Mouse (Mus musculus): Measurements from ENCODE around the gene Stx11.

Stx11 gene

GRCm38 (mm10) chr10:12911981-12912530 is 52.0 kb downstream of the Stx11 start:
- DNase-seq = peak; percentile 43 to 56

GRCm38 (mm10) chr10:12911451-12911850 is 52.6 kb downstream of the Stx11 start:
- no peak for DNase-seq

GRCm38 (mm10) chr10:12909891-12910290 is 54.2 kb downstream of the Stx11 start:
- DNase-seq = no peak

DNA sequence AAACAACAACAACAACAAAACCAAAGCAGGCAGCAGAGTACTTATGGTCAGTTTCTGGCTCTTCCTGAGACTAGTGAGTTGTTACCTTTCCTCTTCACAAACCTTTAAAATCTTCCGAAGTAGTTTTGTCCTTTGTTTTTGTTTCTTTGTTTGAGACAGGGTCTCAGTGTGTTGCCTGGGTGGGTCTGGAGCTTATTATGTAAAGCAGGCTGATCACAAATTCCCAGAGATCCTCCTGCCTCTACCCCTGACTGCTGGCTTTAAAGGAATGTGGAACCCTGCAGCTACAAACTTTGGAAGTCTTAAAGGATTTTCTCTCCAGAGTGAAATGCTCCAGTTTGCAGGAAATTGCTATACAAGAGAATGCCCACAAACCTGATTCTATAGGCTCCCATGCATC is 54.9 kb downstream of the Stx11 start:
- DNase-seq = no peak

- DNase-seq = no peak
These were observed 60.0 kb downstream of the Stx11 start for GRCm38 (mm10) chr10:12904140-12904528.

DNA sequence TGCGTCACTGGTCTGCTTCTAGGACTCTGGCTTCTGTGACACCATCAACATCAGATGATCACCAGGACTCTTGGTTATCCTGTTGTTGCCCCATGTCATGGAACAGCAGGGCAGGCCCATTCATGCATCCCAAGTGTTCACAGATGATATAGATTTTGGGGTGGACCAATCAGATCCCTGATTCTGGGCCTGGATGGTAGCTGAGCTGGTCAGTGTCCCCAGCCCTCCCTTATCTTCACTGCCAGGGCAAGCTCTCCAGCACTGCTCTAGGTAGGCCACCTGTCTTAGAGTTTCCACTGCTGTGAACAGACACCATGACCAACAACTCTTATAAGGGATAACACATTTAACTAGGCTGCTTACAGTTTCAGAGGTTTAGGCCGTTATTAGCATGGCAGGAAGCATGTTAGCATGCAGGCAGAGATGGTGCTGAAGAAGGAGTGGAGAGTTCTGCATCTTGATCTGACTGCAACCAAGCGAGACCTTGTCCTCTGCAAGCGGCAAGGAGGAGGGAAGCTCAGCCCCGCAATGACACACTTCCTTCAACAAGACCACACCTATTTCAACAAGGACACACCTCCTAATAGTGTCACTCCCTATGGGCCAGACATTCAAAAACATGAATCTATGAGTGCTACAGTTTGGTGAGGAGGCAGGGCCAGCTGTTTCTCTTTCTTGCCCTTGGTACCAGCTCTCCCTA is 60.5 kb downstream of the Stx11 start:
- DNase-seq = no peak

GRCm38 (mm10) chr10:12899901-12900300 is 64.2 kb downstream of the Stx11 start:
- no peak for DNase-seq

GRCm38 (mm10) chr10:12893339-12893738 is 70.8 kb downstream of the Stx11 start:
- DNase-seq = no peak

DNA sequence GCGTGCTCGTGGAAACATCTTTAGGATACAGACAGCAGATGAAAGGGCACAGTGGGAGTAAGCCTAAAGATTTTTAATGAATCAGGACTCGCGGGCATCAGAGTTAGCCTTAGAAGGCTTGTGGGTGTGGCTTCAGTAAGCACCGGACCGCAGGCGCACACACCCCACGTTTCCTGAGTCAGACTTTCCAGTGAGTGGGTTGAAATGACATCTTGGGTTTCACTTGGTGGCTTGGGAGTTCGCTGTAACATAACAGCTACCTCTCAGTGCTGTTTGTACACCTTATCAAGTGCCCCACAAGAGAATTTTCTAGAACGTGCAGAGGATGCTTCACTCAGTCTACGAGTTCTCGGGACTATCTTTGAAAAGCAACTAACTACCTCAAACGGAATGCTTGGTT is 75.7 kb downstream of the Stx11 start:
- DNase-seq = peak in 1 of 2 experiments; percentile 30
